Mouse (Mus musculus) ES-Bruce4 (cell line): Measurements from ENCODE around the gene Fancd2os. TPM values are rescaled to one million over a fixed set of nuclear protein-coding genes. Genes with fewer than 3 reads are reported as not detected.
A peak's percentile ranks its signal among the peaks of the same experiment; 100 is the strongest.

Experiments used
- H3K27ac ChIP-seq: 2 replicates; pipeline ENCODE4 v1.5.1; 2012; ENCODE audit warnings: low read length, inconsistent platforms; ENCODE audit not compliant: insufficient read depth
- H3K27me3 ChIP-seq: 2 replicates; pipeline ENCODE4 v1.6.1; 2012; ENCODE audit warnings: mild to moderate bottlenecking, low read length, inconsistent platforms; ENCODE audit not compliant: control insufficient read depth, poor library complexity, insufficient read depth, severe bottlenecking
- H3K36me3 ChIP-seq: 2 replicates; pipeline ENCODE4 v1.6.1; 2012; ENCODE audit warnings: inconsistent platforms, mild to moderate bottlenecking, low read length, moderate library complexity; ENCODE audit not compliant: control insufficient read depth, poor library complexity, insufficient read depth, severe bottlenecking
- H3K4me1 ChIP-seq: one replicate; pipeline ENCODE4 v1.8.1; 2011; ENCODE audit warnings: low read length; ENCODE audit not compliant: control insufficient read depth, insufficient read depth
- H3K4me3 ChIP-seq: 2 replicates; pipeline ENCODE4 v1.5.1; 2011; ENCODE audit warnings: low read depth, mild to moderate bottlenecking, low read length
- H3K9ac ChIP-seq: 2 replicates; pipeline ENCODE4 v1.6.1; 2012; ENCODE audit warnings: low read depth, mild to moderate bottlenecking, inconsistent platforms; ENCODE audit not compliant: poor library complexity, severe bottlenecking
- H3K9me3 ChIP-seq: replicated peaks from 2 replicates; pipeline ENCODE4 v1.6.1; 2012; ENCODE audit warnings: mild to moderate bottlenecking, low read length, inconsistent platforms; ENCODE audit not compliant: control insufficient read depth, poor library complexity, insufficient read depth, severe bottlenecking
- CTCF ChIP-seq: IDR thresholded peaks from one replicate; pipeline ENCODE4 v1.8.1; 2011; ENCODE audit warnings: low read depth, low read length
- EP300 ChIP-seq: IDR thresholded peaks from 2 replicates; pipeline ENCODE4 v1.6.1; 2011; ENCODE audit warnings: low read depth, low read length; ENCODE audit not compliant: insufficient read depth
- POLR2A ChIP-seq: IDR thresholded peaks from one replicate; pipeline ENCODE4 v1.8.1; 2011; ENCODE audit warnings: low read length; ENCODE audit not compliant: insufficient read depth
- polyA plus RNA-seq: library from polyadenylated mRNA; stranded (reverse); fragments of >200 nt; gene quantifications from 2 replicates; pipeline ENCODE4 v1.2.4, GENCODE M21; 2011; ENCODE audit warnings: low read depth; ENCODE audit not compliant: missing spikeins, insufficient read depth, insufficient read length

Gene Fancd2os
- polyA plus RNA-seq, 1 experiment: not detected

GRCm38 (mm10) chr6:113643021-113643420 is 42.5 kb upstream of the Fancd2os start:
- Histone ChIP-seq H3K4me1 (no peaks in the 10 kb centered on the region), H3K27ac (no peak overlapping the region), H3K36me3 (no peaks in the 10 kb centered on the region), H3K9me3 (no peaks in the 10 kb centered on the region), H3K9ac (no peak overlapping the region), H3K4me3 (no peak overlapping the region), H3K27me3 (no peaks in the 10 kb centered on the region)
- TF ChIP-seq CTCF (no peak), POLR2A (no peak), EP300 (no peak)

DNA sequence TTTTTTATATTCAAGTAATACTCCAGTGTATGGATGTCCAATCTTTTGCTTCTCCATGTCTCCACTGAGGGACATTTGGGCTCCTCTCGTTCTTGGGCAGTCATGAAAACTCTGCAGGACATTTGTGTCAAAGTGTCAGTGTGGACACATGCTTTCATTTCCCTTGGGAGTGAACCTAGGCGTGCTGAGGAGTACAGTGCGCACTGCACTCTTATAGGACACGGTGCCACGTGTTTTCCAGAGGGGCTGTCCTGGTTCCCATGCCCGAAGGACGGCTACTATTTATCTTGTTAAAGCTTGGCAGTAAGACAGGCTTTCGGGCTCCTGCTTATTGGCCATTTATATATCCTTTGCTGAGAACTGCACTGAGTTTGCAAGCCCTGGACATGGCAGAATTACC is 42.1 kb upstream of the Fancd2os start:
- H3K4me3 ChIP-seq: no peak overlapping the region
- no peak overlapping the region for H3K27ac ChIP-seq
- TF ChIP-seq POLR2A: no peak
- no peak for TF ChIP-seq CTCF
- TF ChIP-seq EP300: no peak
- H3K9me3 ChIP-seq: no peaks in the 10 kb centered on the region
- H3K36me3 ChIP-seq: no peaks in the 10 kb centered on the region
- H3K27me3 ChIP-seq: no peaks in the 10 kb centered on the region
- H3K9ac ChIP-seq: no peak overlapping the region
- no peaks in the 10 kb centered on the region for H3K4me1 ChIP-seq

- TF ChIP-seq CTCF (no peak), EP300 (no peak), POLR2A (no peak)
- Histone ChIP-seq H3K9me3 (no peaks in the 10 kb centered on the region), H3K9ac (no peak overlapping the region), H3K36me3 (no peaks in the 10 kb centered on the region), H3K4me1 (no peaks in the 10 kb centered on the region), H3K27me3 (no peaks in the 10 kb centered on the region), H3K27ac (no peak overlapping the region), H3K4me3 (no peak overlapping the region)
These were observed 38.7 kb upstream of the Fancd2os start for GRCm38 (mm10) chr6:113639201-113639600.

GRCm38 (mm10) chr6:113638302-113639040 is 38.0 kb upstream of the Fancd2os start, which contains the start of gene Irak2:
Gene Irak2, plus strand, starts transcription at chr6:113638467.
- Histone ChIP-seq H3K9ac (peak within 1 kb of the TSS; percentile 28; the same call in 1 of the 2 replicates), H3K4me1 (no peaks in the 10 kb centered on the region), H3K36me3 (no peaks in the 10 kb centered on the region), H3K4me3 (peak within 1 kb of the TSS; percentile 71), H3K27me3 (no peaks in the 10 kb centered on the region), H3K9me3 (no peaks in the 10 kb centered on the region), H3K27ac (no peak within 1 kb of the TSS)
- TF ChIP-seq POLR2A (no peak), CTCF (peak; percentile 98), EP300 (peak; percentile 44; the same call in 1 of the 2 replicates)

DNA sequence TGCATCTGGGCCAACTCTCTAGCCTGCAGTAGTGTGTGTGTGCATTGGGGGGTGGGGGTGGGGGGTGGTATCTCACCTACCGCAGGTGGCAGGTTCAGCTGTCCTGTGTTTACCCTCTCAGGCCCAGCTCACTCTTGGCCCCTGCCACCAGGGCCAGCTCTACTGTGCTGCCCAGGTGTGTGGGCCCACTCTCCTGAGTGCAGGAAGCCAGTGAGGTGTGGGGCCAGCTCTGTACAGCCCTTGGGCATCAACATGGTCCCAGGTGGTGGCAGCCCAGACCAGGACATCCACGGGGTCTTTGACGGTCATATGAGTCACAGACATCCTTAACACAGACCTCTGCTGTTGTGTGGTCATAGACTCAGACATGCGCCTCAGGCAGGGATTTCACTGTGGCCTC is 32.3 kb upstream of the Fancd2os start:
- Histone ChIP-seq H3K9me3 (no peaks in the 10 kb centered on the region), H3K4me1 (no peaks in the 10 kb centered on the region), H3K9ac (no peak overlapping the region), H3K36me3 (peaks cover 19% of the 10 kb centered on the region), H3K4me3 (no peak overlapping the region), H3K27me3 (no peaks in the 10 kb centered on the region), H3K27ac (no peak overlapping the region)
- no peak for TF ChIP-seq POLR2A

DNA sequence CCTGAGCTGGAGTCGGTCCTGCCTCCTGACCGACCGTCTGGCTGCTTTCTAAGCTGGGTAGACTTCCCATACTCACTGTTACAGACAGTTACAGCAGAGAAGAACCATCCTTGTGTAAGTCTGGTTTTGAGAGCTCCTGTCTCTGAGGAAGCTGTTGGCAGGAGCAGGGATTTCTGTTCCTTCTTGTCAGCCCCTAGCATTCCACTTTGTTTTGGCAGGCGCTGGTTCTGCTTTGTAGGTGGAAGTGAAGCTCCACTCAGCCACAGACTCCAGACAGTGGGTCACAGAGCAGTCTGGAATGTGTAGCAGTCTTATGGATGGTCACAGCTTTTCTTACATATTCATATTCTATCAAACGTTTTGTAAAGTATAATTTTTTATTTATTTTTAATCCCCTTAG is 29.8 kb upstream of the Fancd2os start:
- H3K4me3 ChIP-seq: no peak overlapping the region
- no peaks in the 10 kb centered on the region for H3K9me3 ChIP-seq
- TF ChIP-seq CTCF (no peak), EP300 (no peak), POLR2A (no peak)
- peaks cover 19% of the 10 kb centered on the region for H3K36me3 ChIP-seq
- no peak overlapping the region for H3K9ac ChIP-seq
- H3K27ac ChIP-seq: no peak overlapping the region
- no peaks in the 10 kb centered on the region for H3K4me1 ChIP-seq
- no peaks in the 10 kb centered on the region for H3K27me3 ChIP-seq
